Mouse (Mus musculus): ENCODE measurements around the gene Rap2c. TPM values are rescaled to one million over a fixed set of nuclear protein-coding genes. Genes with fewer than 3 reads are reported as not detected.

Rap2c gene
- polyA plus RNA-seq, 1 experiment = 49.9 TPM

DNA sequence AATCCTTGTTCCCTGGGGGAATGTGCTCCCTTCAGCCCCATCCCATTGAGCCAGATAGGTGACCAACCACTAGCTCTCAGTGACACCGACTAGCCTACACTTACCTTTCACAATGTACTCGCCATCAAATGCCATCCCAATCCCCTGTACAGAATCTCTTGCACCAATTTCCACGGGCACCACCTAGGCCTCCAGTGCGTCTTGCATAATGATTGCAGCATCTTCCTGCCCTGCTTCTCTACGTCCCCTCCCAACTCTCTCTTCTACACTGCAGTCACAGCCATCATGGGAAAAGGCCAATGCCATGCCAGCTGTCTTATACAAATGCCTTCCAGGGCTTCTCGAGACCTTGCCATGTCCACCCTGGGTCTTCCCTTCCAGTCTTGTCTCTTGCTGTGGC lies 27.9 kb downstream of the Rap2c start:
- H3K4me1 ChIP-seq (ENCODE audit: control insufficient read depth, insufficient read depth, low read length) = no peaks in the 10 kb centered on the region
- no peak overlapping the region for H3K27ac ChIP-seq (ENCODE audit: insufficient read depth, low read length)
- no peak overlapping the region for H3K9ac ChIP-seq (ENCODE audit: low read depth, poor library complexity, severe bottlenecking)
- no peaks in the 10 kb centered on the region for H3K9me3 ChIP-seq (replicated peaks; ENCODE audit: control insufficient read depth, insufficient read depth, low read length, poor library complexity, severe bottlenecking)
- H3K4me3 ChIP-seq (ENCODE audit: low read depth, low read length) = no peak overlapping the region
- TF ChIP-seq CTCF (IDR thresholded peaks at IDR 0.05; ENCODE audit: low read depth, low read length) (no peak), POLR2A (IDR thresholded peaks at IDR 0.05; ENCODE audit: insufficient read depth, low read length) (no peak), EP300 (IDR thresholded peaks at IDR 0.05; ENCODE audit: insufficient read depth, low read depth, low read length) (no peak)
- no peaks in the 10 kb centered on the region for H3K27me3 ChIP-seq (ENCODE audit: control insufficient read depth, insufficient read depth, low read length, poor library complexity, severe bottlenecking)
- H3K36me3 ChIP-seq (ENCODE audit: control insufficient read depth, insufficient read depth, low read length, poor library complexity, severe bottlenecking) = no peaks in the 10 kb centered on the region

- H3K4me3 ChIP-seq (ENCODE audit: low read depth, low read length) = no peak overlapping the region
- no peak for TF ChIP-seq CTCF (IDR thresholded peaks at IDR 0.05; ENCODE audit: low read depth, low read length)
- TF ChIP-seq POLR2A (IDR thresholded peaks at IDR 0.05; ENCODE audit: insufficient read depth, low read length) = no peak
- no peak for TF ChIP-seq EP300 (IDR thresholded peaks at IDR 0.05; ENCODE audit: insufficient read depth, low read depth, low read length)
- no peak overlapping the region for H3K9ac ChIP-seq (ENCODE audit: low read depth, poor library complexity, severe bottlenecking)
- no peaks in the 10 kb centered on the region for H3K27me3 ChIP-seq (ENCODE audit: control insufficient read depth, insufficient read depth, low read length, poor library complexity, severe bottlenecking)
- H3K4me1 ChIP-seq (ENCODE audit: control insufficient read depth, insufficient read depth, low read length) = no peaks in the 10 kb centered on the region
- H3K36me3 ChIP-seq (ENCODE audit: control insufficient read depth, insufficient read depth, low read length, poor library complexity, severe bottlenecking) = no peaks in the 10 kb centered on the region
- H3K9me3 ChIP-seq (replicated peaks; ENCODE audit: control insufficient read depth, insufficient read depth, low read length, poor library complexity, severe bottlenecking) = no peaks in the 10 kb centered on the region
- no peak overlapping the region for H3K27ac ChIP-seq (ENCODE audit: insufficient read depth, low read length)
Observed at GRCm38 (mm10) chrX:50988581-50988980, 29.2 kb downstream of the Rap2c start.

GRCm38 (mm10) chrX:50978428-50978827 lies 39.4 kb downstream of the Rap2c start:
- no peak overlapping the region for H3K9ac ChIP-seq (ENCODE audit: low read depth, poor library complexity, severe bottlenecking)
- H3K27ac ChIP-seq (ENCODE audit: insufficient read depth, low read length) = no peak overlapping the region
- H3K4me1 ChIP-seq (ENCODE audit: control insufficient read depth, insufficient read depth, low read length) = no peaks in the 10 kb centered on the region
- H3K27me3 ChIP-seq (ENCODE audit: control insufficient read depth, insufficient read depth, low read length, poor library complexity, severe bottlenecking) = no peaks in the 10 kb centered on the region
- no peaks in the 10 kb centered on the region for H3K36me3 ChIP-seq (ENCODE audit: control insufficient read depth, insufficient read depth, low read length, poor library complexity, severe bottlenecking)
- TF ChIP-seq POLR2A (IDR thresholded peaks at IDR 0.05; ENCODE audit: insufficient read depth, low read length) (no peak), CTCF (IDR thresholded peaks at IDR 0.05; ENCODE audit: low read depth, low read length) (no peak), EP300 (IDR thresholded peaks at IDR 0.05; ENCODE audit: insufficient read depth, low read depth, low read length) (no peak)
- H3K9me3 ChIP-seq (replicated peaks; ENCODE audit: control insufficient read depth, insufficient read depth, low read length, poor library complexity, severe bottlenecking) = no peaks in the 10 kb centered on the region
- no peak overlapping the region for H3K4me3 ChIP-seq (ENCODE audit: low read depth, low read length)

DNA sequence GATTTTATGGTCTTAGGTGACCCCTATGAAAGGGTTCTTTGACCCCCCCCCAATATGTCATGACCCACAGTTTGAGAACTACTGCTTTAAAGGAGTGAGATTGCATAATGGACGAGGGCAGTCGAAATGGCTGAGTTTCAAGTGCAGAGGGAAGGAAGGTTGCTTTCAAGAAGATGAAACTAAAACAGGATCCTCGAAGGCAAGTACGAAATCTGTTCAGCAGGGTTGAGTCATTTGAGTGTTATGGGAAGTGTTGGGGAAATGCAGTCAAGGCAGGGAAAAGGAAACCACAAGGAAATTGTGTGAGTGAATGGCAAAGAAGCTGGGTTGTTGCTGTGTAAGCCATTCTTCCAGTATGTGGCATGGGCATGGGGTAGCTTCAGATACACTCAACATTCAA lies 45.7 kb downstream of the Rap2c start:
- Histone ChIP-seq H3K36me3 (ENCODE audit: control insufficient read depth, insufficient read depth, low read length, poor library complexity, severe bottlenecking) (no peaks in the 10 kb centered on the region), H3K9me3 (replicated peaks; ENCODE audit: control insufficient read depth, insufficient read depth, low read length, poor library complexity, severe bottlenecking) (no peaks in the 10 kb centered on the region), H3K4me3 (ENCODE audit: low read depth, low read length) (no peak overlapping the region), H3K27me3 (ENCODE audit: control insufficient read depth, insufficient read depth, low read length, poor library complexity, severe bottlenecking) (no peaks in the 10 kb centered on the region), H3K27ac (ENCODE audit: insufficient read depth, low read length) (no peak overlapping the region), H3K9ac (ENCODE audit: low read depth, poor library complexity, severe bottlenecking) (no peak overlapping the region), H3K4me1 (ENCODE audit: control insufficient read depth, insufficient read depth, low read length) (no peaks in the 10 kb centered on the region)
- TF ChIP-seq POLR2A (IDR thresholded peaks at IDR 0.05; ENCODE audit: insufficient read depth, low read length) (no peak), EP300 (IDR thresholded peaks at IDR 0.05; ENCODE audit: insufficient read depth, low read depth, low read length) (no peak), CTCF (IDR thresholded peaks at IDR 0.05; ENCODE audit: low read depth, low read length) (no peak)

GRCm38 (mm10) chrX:50969907-50970306 lies 47.9 kb downstream of the Rap2c start:
- H3K36me3 ChIP-seq (ENCODE audit: control insufficient read depth, insufficient read depth, low read length, poor library complexity, severe bottlenecking) = no peaks in the 10 kb centered on the region
- no peak overlapping the region for H3K4me3 ChIP-seq (ENCODE audit: low read depth, low read length)
- H3K9ac ChIP-seq (ENCODE audit: low read depth, poor library complexity, severe bottlenecking) = no peak overlapping the region
- no peak overlapping the region for H3K27ac ChIP-seq (ENCODE audit: insufficient read depth, low read length)
- H3K9me3 ChIP-seq (replicated peaks; ENCODE audit: control insufficient read depth, insufficient read depth, low read length, poor library complexity, severe bottlenecking) = no peaks in the 10 kb centered on the region
- H3K27me3 ChIP-seq (ENCODE audit: control insufficient read depth, insufficient read depth, low read length, poor library complexity, severe bottlenecking) = no peaks in the 10 kb centered on the region
- TF ChIP-seq CTCF (IDR thresholded peaks at IDR 0.05; ENCODE audit: low read depth, low read length) (no peak), EP300 (IDR thresholded peaks at IDR 0.05; ENCODE audit: insufficient read depth, low read depth, low read length) (no peak), POLR2A (IDR thresholded peaks at IDR 0.05; ENCODE audit: insufficient read depth, low read length) (no peak)
- no peaks in the 10 kb centered on the region for H3K4me1 ChIP-seq (ENCODE audit: control insufficient read depth, insufficient read depth, low read length)

- H3K36me3 ChIP-seq (ENCODE audit: control insufficient read depth, insufficient read depth, low read length, poor library complexity, severe bottlenecking) = no peaks in the 10 kb centered on the region
- H3K27me3 ChIP-seq (ENCODE audit: control insufficient read depth, insufficient read depth, low read length, poor library complexity, severe bottlenecking) = no peaks in the 10 kb centered on the region
- TF ChIP-seq POLR2A (IDR thresholded peaks at IDR 0.05; ENCODE audit: insufficient read depth, low read length) (no peak), EP300 (IDR thresholded peaks at IDR 0.05; ENCODE audit: insufficient read depth, low read depth, low read length) (peak; percentile 52; the same call in 1 of the 2 replicates)
- no peak overlapping the region for H3K27ac ChIP-seq (ENCODE audit: insufficient read depth, low read length)
- H3K4me3 ChIP-seq (ENCODE audit: low read depth, low read length) = no peak overlapping the region
- H3K9me3 ChIP-seq (replicated peaks; ENCODE audit: control insufficient read depth, insufficient read depth, low read length, poor library complexity, severe bottlenecking) = no peaks in the 10 kb centered on the region
- no peak overlapping the region for H3K9ac ChIP-seq (ENCODE audit: low read depth, poor library complexity, severe bottlenecking)
- H3K4me1 ChIP-seq (ENCODE audit: control insufficient read depth, insufficient read depth, low read length) = no peaks in the 10 kb centered on the region
Observed at GRCm38 (mm10) chrX:50968157-50968932, 49.5 kb downstream of the Rap2c start.
